Mouse (Mus musculus): ENCODE data around the gene Atp11c. TPM values are rescaled to one million over a fixed set of nuclear protein-coding genes. Genes with fewer than 3 reads are reported as not detected.

Gene Atp11c
- polyA plus RNA-seq, 1 experiment from 2014 or later, result 12.7 TPM

- ATAC-seq (replicated peaks), result peak; percentile 60
- Histone ChIP-seq H3K27ac (replicated peaks) (no peak overlapping the region), H3K9me3 (no peaks in the 10 kb centered on the region), H3K27me3 (no peaks in the 10 kb centered on the region), H3K36me3 (no peaks in the 10 kb centered on the region), H3K9ac (replicated peaks) (peak overlapping the region; percentile 31), H3K4me1 (0 out of 2 replicates have a peak, but pooled peaks cover 5% of the 10 kb centered on the region), H3K4me2 (replicated peaks) (peak overlapping the region; percentile 86), H3K4me3 (peak overlapping the region; percentile 38)
- WGBS, result 17% methylated on average over 18 of the region's 19 CpGs
Observed at GRCm38 (mm10) chrX:60178025-60178743, 414.3 kb downstream of the Atp11c start.

MicroRNAs within 50 kb of the gene (microRNA counts, 519-probe panel; counts per million panel counts)
- microRNA mmu-miR-505, result 2,231 counts per million, percentile 38 among the panel's probes with 10 or more counts

Small RNA genes lying within 50 kb of the gene (microRNA-seq; reads per million reads assigned to microRNA genes)
- 154 reads per million, percentile 60 among the genes with 10 or more reads in this experiment for gene Mir505

Other genes with a start within 250 kb of the Atp11c start
- gene Gm7073, start 53.4 kb downstream of the Atp11c start, polyA plus RNA-seq (2015; fragmentation: Nextera tagmentation; extraction: Ambion mirVana), result not detected in 2 replicates

Measured in forebrain, embryonic 15.5 days (tissue).